Mouse (Mus musculus): ENCODE measurements at regions not wholly inside any gene's neighbourhood (a gene's known extent, or its start where the extent isn't known, plus 50 kb on each side); places are given as distances from the start of the nearest gene placed in this dataset.

- TF ChIP-seq CTCF (IDR thresholded peaks at IDR 0.05; ENCODE audit: control insufficient read depth, insufficient read depth, insufficient replicate concordance, low read depth, low read length) (no peak), POLR2A (IDR thresholded peaks at IDR 0.05; ENCODE audit: control insufficient read depth, low read depth, low read length) (no peak)
Observed at GRCm38 (mm10) chr16:87802317-87802716, 103.6 kb downstream of the Bach1 start.

Measured in testis, adult 2 months (tissue).